Mouse (Mus musculus): ENCODE data around the gene Naa80.

GRCm38 (mm10) chr9:107626844-107627277 lies 48.2 kb downstream of the Naa80 start:
- TF ChIP-seq CTCF (conservative IDR thresholded peaks at IDR 0.05; ENCODE audit: low read length) (peak; percentile 83), POU5F1 (IDR thresholded peaks at IDR 0.05; ENCODE audit: borderline replicate concordance, low read length) (no peak), NANOG (IDR thresholded peaks at IDR 0.05; ENCODE audit: borderline replicate concordance, low read length) (no peak)
